Mouse (Mus musculus): ENCODE results near the gene Gm13289.

- no peak for TF ChIP-seq CTCF (IDR thresholded peaks at IDR 0.05 in 2 of 3, conservative IDR thresholded peaks at IDR 0.05 in 1 of 3; ENCODE audit: control insufficient read depth in 1 of 3, insufficient read depth in 1 of 3, low read depth in 2 of 3, low read length in 3 of 3, poor library complexity in 1 of 3, severe bottlenecking in 1 of 3)
- no peak for TF ChIP-seq MAX (IDR thresholded peaks at IDR 0.05; ENCODE audit: low read length)
- no peak for TF ChIP-seq GATA1 (IDR thresholded peaks at IDR 0.05; ENCODE audit: low read depth, low read length)
- TF ChIP-seq USF2 (IDR thresholded peaks at IDR 0.05; ENCODE audit: borderline replicate concordance in 1 of 2, insufficient read depth in 1 of 2, low read depth in 1 of 2, low read length in 2 of 2), result no peak
- TF ChIP-seq EP300 (IDR thresholded peaks at IDR 0.05; ENCODE audit: low read depth in 1 of 2, low read length in 2 of 2), result no peak
Measured at GRCm38 (mm10) chr4:88815928-88816327, 39.2 kb downstream of the Gm13289 start, which contains the start of gene Ifna7.
